Mouse (Mus musculus): Measurements from ENCODE around the gene Gstm7.

GRCm38 (mm10) chr3:107965592-107965991 lies 34.0 kb upstream of the Gstm7 start:
- TF ChIP-seq POLR2A (IDR thresholded peaks at IDR 0.05; ENCODE audit: insufficient read depth, low read depth, low read length), result no peak
- no peak for TF ChIP-seq CTCF (IDR thresholded peaks at IDR 0.05; ENCODE audit: insufficient read depth, low read depth, low read length)

Data from olfactory bulb, adult 2 months (tissue).